Mouse (Mus musculus): Measurements from ENCODE around the gene Trib2. TPM values are rescaled to one million over a fixed set of nuclear protein-coding genes. Genes with fewer than 3 reads are reported as not detected.

The Trib2 gene
- total RNA-seq, 1 experiment, result 5.1 TPM

- in situ Hi-C loops (cut with MboI; ENCODE audit: low sequenced_read_pairs in 2 of 2, unreplicated experiment in 2 of 2), result no loop called here
- no peaks in the 10 kb centered on the region for H3K4me1 ChIP-seq (ENCODE audit: control insufficient read depth in 2 of 2, insufficient read depth in 2 of 2, low read length in 2 of 2, poor library complexity in 1 of 2)
- no peak overlapping the region for H3K9ac ChIP-seq (ENCODE audit: insufficient read depth, low read depth, low read length, poor library complexity, severe bottlenecking)
- H3K27ac ChIP-seq (ENCODE audit: insufficient read depth, low read depth, low read length, poor library complexity, severe bottlenecking), result no peak overlapping the region
- no peaks in the 10 kb centered on the region for H3K9me3 ChIP-seq (ENCODE audit: control insufficient read depth, insufficient read depth, low read depth, low read length)
- H3K36me3 ChIP-seq (ENCODE audit: control insufficient read depth, insufficient read depth, low read length, poor library complexity, severe bottlenecking), result no peaks in the 10 kb centered on the region
- TF ChIP-seq ZNF384 (IDR thresholded peaks at IDR 0.05; ENCODE audit: low read depth, low read length) (no peak), HCFC1 (IDR thresholded peaks at IDR 0.05; ENCODE audit: borderline replicate concordance, insufficient read depth, low read length) (no peak), MAFK (IDR thresholded peaks at IDR 0.05; ENCODE audit: insufficient read depth, low read depth, low read length) (no peak), CHD2 (IDR thresholded peaks at IDR 0.05; ENCODE audit: low read depth, low read length) (no peak), ZC3H11A (IDR thresholded peaks at IDR 0.05; ENCODE audit: borderline replicate concordance, low read depth, low read length) (no peak)
- no peak overlapping the region for H3K4me3 ChIP-seq (ENCODE audit: insufficient read depth in 1 of 2, low read depth in 1 of 2, low read length in 2 of 2, poor library complexity in 1 of 2, severe bottlenecking in 1 of 2)
- DNase-seq (ENCODE audit: low read depth, low spot score), result no peak
These were observed 26.5 kb downstream of the Trib2 start for GRCm38 (mm10) chr12:15790181-15790580.

GRCm38 (mm10) chr12:15777047-15777446 is 39.7 kb downstream of the Trib2 start:
- Histone ChIP-seq H3K4me3 (ENCODE audit: insufficient read depth in 1 of 2, low read depth in 1 of 2, low read length in 2 of 2, poor library complexity in 1 of 2, severe bottlenecking in 1 of 2) (no peak overlapping the region), H3K9ac (ENCODE audit: insufficient read depth, low read depth, low read length, poor library complexity, severe bottlenecking) (no peak overlapping the region), H3K27ac (ENCODE audit: insufficient read depth, low read depth, low read length, poor library complexity, severe bottlenecking) (no peak overlapping the region), H3K36me3 (ENCODE audit: control insufficient read depth, insufficient read depth, low read length, poor library complexity, severe bottlenecking) (no peaks in the 10 kb centered on the region), H3K4me1 (ENCODE audit: control insufficient read depth in 2 of 2, insufficient read depth in 2 of 2, low read length in 2 of 2, poor library complexity in 1 of 2) (no peaks in the 10 kb centered on the region), H3K9me3 (ENCODE audit: control insufficient read depth, insufficient read depth, low read depth, low read length) (no peaks in the 10 kb centered on the region)
- no peak for DNase-seq (ENCODE audit: low read depth, low spot score)
- TF ChIP-seq ZC3H11A (IDR thresholded peaks at IDR 0.05; ENCODE audit: borderline replicate concordance, low read depth, low read length) (no peak), ZNF384 (IDR thresholded peaks at IDR 0.05; ENCODE audit: low read depth, low read length) (no peak), HCFC1 (IDR thresholded peaks at IDR 0.05; ENCODE audit: borderline replicate concordance, insufficient read depth, low read length) (no peak), MAFK (IDR thresholded peaks at IDR 0.05; ENCODE audit: insufficient read depth, low read depth, low read length) (no peak), CHD2 (IDR thresholded peaks at IDR 0.05; ENCODE audit: low read depth, low read length) (no peak)
- in situ Hi-C loops (cut with MboI; ENCODE audit: low sequenced_read_pairs in 2 of 2, unreplicated experiment in 2 of 2), result no loop called here

GRCm38 (mm10) chr12:15771686-15772085 is 45.0 kb downstream of the Trib2 start:
- no peak overlapping the region for H3K27ac ChIP-seq (ENCODE audit: insufficient read depth, low read depth, low read length, poor library complexity, severe bottlenecking)
- no peaks in the 10 kb centered on the region for H3K9me3 ChIP-seq (ENCODE audit: control insufficient read depth, insufficient read depth, low read depth, low read length)
- no peak overlapping the region for H3K9ac ChIP-seq (ENCODE audit: insufficient read depth, low read depth, low read length, poor library complexity, severe bottlenecking)
- in situ Hi-C loops (cut with MboI; ENCODE audit: low sequenced_read_pairs in 2 of 2, unreplicated experiment in 2 of 2), result no loop called here
- H3K4me1 ChIP-seq (ENCODE audit: control insufficient read depth in 2 of 2, insufficient read depth in 2 of 2, low read length in 2 of 2, poor library complexity in 1 of 2), result no peaks in the 10 kb centered on the region
- TF ChIP-seq ZC3H11A (IDR thresholded peaks at IDR 0.05; ENCODE audit: borderline replicate concordance, low read depth, low read length), result no peak
- TF ChIP-seq MAFK (IDR thresholded peaks at IDR 0.05; ENCODE audit: insufficient read depth, low read depth, low read length), result no peak
- TF ChIP-seq HCFC1 (IDR thresholded peaks at IDR 0.05; ENCODE audit: borderline replicate concordance, insufficient read depth, low read length), result no peak
- TF ChIP-seq CHD2 (IDR thresholded peaks at IDR 0.05; ENCODE audit: low read depth, low read length), result no peak
- no peak for TF ChIP-seq ZNF384 (IDR thresholded peaks at IDR 0.05; ENCODE audit: low read depth, low read length)
- no peak overlapping the region for H3K4me3 ChIP-seq (ENCODE audit: insufficient read depth in 1 of 2, low read depth in 1 of 2, low read length in 2 of 2, poor library complexity in 1 of 2, severe bottlenecking in 1 of 2)
- no peak for DNase-seq (ENCODE audit: low read depth, low spot score)
- no peaks in the 10 kb centered on the region for H3K36me3 ChIP-seq (ENCODE audit: control insufficient read depth, insufficient read depth, low read length, poor library complexity, severe bottlenecking)

GRCm38 (mm10) chr12:15768536-15768935 is 48.2 kb downstream of the Trib2 start:
- H3K4me3 ChIP-seq (ENCODE audit: insufficient read depth in 1 of 2, low read depth in 1 of 2, low read length in 2 of 2, poor library complexity in 1 of 2, severe bottlenecking in 1 of 2), result no peak overlapping the region
- no peak for DNase-seq (ENCODE audit: low read depth, low spot score)
- H3K9me3 ChIP-seq (ENCODE audit: control insufficient read depth, insufficient read depth, low read depth, low read length), result no peaks in the 10 kb centered on the region
- no peak overlapping the region for H3K27ac ChIP-seq (ENCODE audit: insufficient read depth, low read depth, low read length, poor library complexity, severe bottlenecking)
- TF ChIP-seq CHD2 (IDR thresholded peaks at IDR 0.05; ENCODE audit: low read depth, low read length) (no peak), ZC3H11A (IDR thresholded peaks at IDR 0.05; ENCODE audit: borderline replicate concordance, low read depth, low read length) (no peak), ZNF384 (IDR thresholded peaks at IDR 0.05; ENCODE audit: low read depth, low read length) (no peak), MAFK (IDR thresholded peaks at IDR 0.05; ENCODE audit: insufficient read depth, low read depth, low read length) (no peak), HCFC1 (IDR thresholded peaks at IDR 0.05; ENCODE audit: borderline replicate concordance, insufficient read depth, low read length) (no peak)
- no peak overlapping the region for H3K9ac ChIP-seq (ENCODE audit: insufficient read depth, low read depth, low read length, poor library complexity, severe bottlenecking)
- in situ Hi-C loops (cut with MboI; ENCODE audit: low sequenced_read_pairs in 2 of 2, unreplicated experiment in 2 of 2), result no loop called here
- no peaks in the 10 kb centered on the region for H3K36me3 ChIP-seq (ENCODE audit: control insufficient read depth, insufficient read depth, low read length, poor library complexity, severe bottlenecking)
- no peaks in the 10 kb centered on the region for H3K4me1 ChIP-seq (ENCODE audit: control insufficient read depth in 2 of 2, insufficient read depth in 2 of 2, low read length in 2 of 2, poor library complexity in 1 of 2)

GRCm38 (mm10) chr12:15765996-15766395 is 50.7 kb downstream of the Trib2 start:
- no peak overlapping the region for H3K27ac ChIP-seq (ENCODE audit: insufficient read depth, low read depth, low read length, poor library complexity, severe bottlenecking)
- TF ChIP-seq HCFC1 (IDR thresholded peaks at IDR 0.05; ENCODE audit: borderline replicate concordance, insufficient read depth, low read length) (no peak), CHD2 (IDR thresholded peaks at IDR 0.05; ENCODE audit: low read depth, low read length) (no peak), ZC3H11A (IDR thresholded peaks at IDR 0.05; ENCODE audit: borderline replicate concordance, low read depth, low read length) (no peak), ZNF384 (IDR thresholded peaks at IDR 0.05; ENCODE audit: low read depth, low read length) (no peak), MAFK (IDR thresholded peaks at IDR 0.05; ENCODE audit: insufficient read depth, low read depth, low read length) (no peak)
- H3K9me3 ChIP-seq (ENCODE audit: control insufficient read depth, insufficient read depth, low read depth, low read length), result no peaks in the 10 kb centered on the region
- no peak overlapping the region for H3K9ac ChIP-seq (ENCODE audit: insufficient read depth, low read depth, low read length, poor library complexity, severe bottlenecking)
- H3K4me1 ChIP-seq (ENCODE audit: control insufficient read depth in 2 of 2, insufficient read depth in 2 of 2, low read length in 2 of 2, poor library complexity in 1 of 2), result no peaks in the 10 kb centered on the region
- in situ Hi-C loops (cut with MboI; ENCODE audit: low sequenced_read_pairs in 2 of 2, unreplicated experiment in 2 of 2), result no loop called here
- H3K36me3 ChIP-seq (ENCODE audit: control insufficient read depth, insufficient read depth, low read length, poor library complexity, severe bottlenecking), result no peaks in the 10 kb centered on the region
- no peak overlapping the region for H3K4me3 ChIP-seq (ENCODE audit: insufficient read depth in 1 of 2, low read depth in 1 of 2, low read length in 2 of 2, poor library complexity in 1 of 2, severe bottlenecking in 1 of 2)
- no peak for DNase-seq (ENCODE audit: low read depth, low spot score)

Data from ES-E14 (cell line).